Mouse (Mus musculus) megakaryocyte progenitor cell, adult 5-6 weeks (primary cell): ENCODE measurements around the gene Aqp6. TPM values are rescaled to one million over a fixed set of nuclear protein-coding genes. Genes with fewer than 3 reads are reported as not detected.
A peak's percentile ranks its signal among the peaks of the same experiment; 100 is the strongest.

ENCODE experiments used
- ATAC-seq: replicated peaks from 2 replicates; pipeline ENCODE4 v1.8.0; 2016; ENCODE audit warnings: mild to moderate bottlenecking, moderate TSS enrichment, inconsistent platforms; ENCODE audit not compliant: poor library complexity
- total RNA-seq, 2 experiments: library from RNA; stranded (forward) in 1 of 2; stranded (reverse) in 1 of 2; fragments of 157-497, 149-512 nt in 1 of 2; fragments of 200-1000 nt in 1 of 2; gene quantifications; 2 replicates each; pipeline versions ENCODE4 v1.2.3 to v1.2.4; 2015 to 2017

Aqp6 gene
- total RNA-seq (2015) (not detected in 2 replicates), total RNA-seq (2017) (not detected in 2 replicates)

GRCm38 (mm10) chr15:99600986-99601822 lies at the start of gene Aqp6:
Gene Aqp6 (plus strand): TSS chr15:99601400.
- no peak for ATAC-seq

- ATAC-seq, result no peak
Observed at GRCm38 (mm10) chr15:99553767-99554166, 47.4 kb upstream of the Aqp6 start.

- no peak for ATAC-seq
Observed at GRCm38 (mm10) chr15:99558947-99559346, 42.3 kb upstream of the Aqp6 start.

- no peak for ATAC-seq
Observed at GRCm38 (mm10) chr15:99560246-99560645, 41.0 kb upstream of the Aqp6 start.

- no peak for ATAC-seq
Observed at GRCm38 (mm10) chr15:99567371-99567770, 33.8 kb upstream of the Aqp6 start.

- no peak for ATAC-seq
Observed at GRCm38 (mm10) chr15:99568682-99569081, 32.5 kb upstream of the Aqp6 start.

GRCm38 (mm10) chr15:99569123-99569522 lies 32.1 kb upstream of the Aqp6 start:
- no peak for ATAC-seq

GRCm38 (mm10) chr15:99578802-99579485 lies 22.3 kb upstream of the Aqp6 start, which contains the start of gene Aqp2:
Gene Aqp2 (plus strand): TSS chr15:99579055.
- no peak for ATAC-seq

- peak; percentile 39 for ATAC-seq
Observed at GRCm38 (mm10) chr15:99583463-99584344, 17.5 kb upstream of the Aqp6 start.

- ATAC-seq, result peak; percentile 42; the same call in 1 of the 2 replicates
Observed at GRCm38 (mm10) chr15:99584407-99585202, 16.6 kb upstream of the Aqp6 start.

GRCm38 (mm10) chr15:99585741-99586140 lies 15.5 kb upstream of the Aqp6 start:
- ATAC-seq, result no peak

- ATAC-seq, result no peak
Observed at GRCm38 (mm10) chr15:99586525-99586924, 14.7 kb upstream of the Aqp6 start.

- ATAC-seq, result no peak
Observed at GRCm38 (mm10) chr15:99589237-99589636, 12.0 kb upstream of the Aqp6 start.

- ATAC-seq, result no peak
Observed at GRCm38 (mm10) chr15:99589704-99590103, 11.5 kb upstream of the Aqp6 start.

- no peak for ATAC-seq
Observed at GRCm38 (mm10) chr15:99590429-99591084, 10.6 kb upstream of the Aqp6 start, which contains the start of gene Aqp5. Gene Aqp5 (plus strand): TSS chr15:99590782.

- ATAC-seq, result no peak
Observed at GRCm38 (mm10) chr15:99592177-99592576, 9.0 kb upstream of the Aqp6 start.

- no peak for ATAC-seq
Observed at GRCm38 (mm10) chr15:99592877-99593276, 8.3 kb upstream of the Aqp6 start.

GRCm38 (mm10) chr15:99594951-99595350 lies 6.2 kb upstream of the Aqp6 start:
- ATAC-seq, result no peak

GRCm38 (mm10) chr15:99596056-99596687 lies 5.0 kb upstream of the Aqp6 start:
- peak; percentile 94 for ATAC-seq
